Mouse (Mus musculus): ENCODE measurements around the gene D17Wsu92e. TPM values are rescaled to one million over a fixed set of nuclear protein-coding genes. Genes with fewer than 3 reads are reported as not detected.

Gene D17Wsu92e
- polyA plus RNA-seq, 1 experiment from 2014 or later = 27.4 TPM

GRCm38 (mm10) chr17:27811980-27812379 lies 8.5 kb downstream of the D17Wsu92e start:
- Histone ChIP-seq H3K36me3 (ENCODE audit: control insufficient read depth, insufficient read depth) (no peaks in the 10 kb centered on the region), H3K4me2 (replicated peaks; ENCODE audit: low read depth) (0 out of 2 replicates have a peak overlapping the region, but pooled peaks have one; percentile 44), H3K4me1 (replicated peaks; ENCODE audit: control insufficient read depth, insufficient read depth, low read length) (no peaks in the 10 kb centered on the region), H3K27ac (ENCODE audit: low read depth, low read length) (peak overlapping the region; percentile 54; the same call in 1 of the 2 replicates), H3K4me3 (ENCODE audit: low read depth, low read length) (no peak overlapping the region), H3K27me3 (replicated peaks; ENCODE audit: control insufficient read depth, insufficient read depth, low read length) (no peaks in the 10 kb centered on the region), H3K9me3 (ENCODE audit: control insufficient read depth) (no peaks in the 10 kb centered on the region), H3K9ac (ENCODE audit: low read depth, low read length) (no peak overlapping the region)
- no peak for ATAC-seq
- no peak for TF ChIP-seq CTCF (IDR thresholded peaks at IDR 0.05; ENCODE audit: low read depth)
- 32% methylated on average over 3 of the region's 3 CpGs for WGBS

GRCm38 (mm10) chr17:27810569-27811331 lies 9.7 kb downstream of the D17Wsu92e start:
- no peaks in the 10 kb centered on the region for H3K36me3 ChIP-seq (ENCODE audit: control insufficient read depth, insufficient read depth)
- H3K9me3 ChIP-seq (ENCODE audit: control insufficient read depth) = no peaks in the 10 kb centered on the region
- H3K4me1 ChIP-seq (replicated peaks; ENCODE audit: control insufficient read depth, insufficient read depth, low read length) = no peaks in the 10 kb centered on the region
- H3K4me2 ChIP-seq (replicated peaks; ENCODE audit: low read depth) = peak overlapping the region; percentile 44
- peak overlapping the region; percentile 26; the same call in 1 of the 2 replicates for H3K9ac ChIP-seq (ENCODE audit: low read depth, low read length)
- peak overlapping the region; percentile 54; the same call in 1 of the 2 replicates for H3K27ac ChIP-seq (ENCODE audit: low read depth, low read length)
- no peak for TF ChIP-seq CTCF (IDR thresholded peaks at IDR 0.05; ENCODE audit: low read depth)
- no peak overlapping the region for H3K4me3 ChIP-seq (ENCODE audit: low read depth, low read length)
- WGBS = 38% methylated on average over 16 of the region's 16 CpGs
- no peaks in the 10 kb centered on the region for H3K27me3 ChIP-seq (replicated peaks; ENCODE audit: control insufficient read depth, insufficient read depth, low read length)
- ATAC-seq = peak; percentile 65

- H3K4me3 ChIP-seq (ENCODE audit: low read depth, low read length) = no peak overlapping the region
- TF ChIP-seq CTCF (IDR thresholded peaks at IDR 0.05; ENCODE audit: low read depth) = no peak
- H3K27ac ChIP-seq (ENCODE audit: low read depth, low read length) = no peak overlapping the region
- no peaks in the 10 kb centered on the region for H3K36me3 ChIP-seq (ENCODE audit: control insufficient read depth, insufficient read depth)
- ATAC-seq = no peak
- no peak overlapping the region for H3K9ac ChIP-seq (ENCODE audit: low read depth, low read length)
- no peaks in the 10 kb centered on the region for H3K27me3 ChIP-seq (replicated peaks; ENCODE audit: control insufficient read depth, insufficient read depth, low read length)
- 26% methylated on average over 2 of the region's 2 CpGs for WGBS
- no peaks in the 10 kb centered on the region for H3K9me3 ChIP-seq (ENCODE audit: control insufficient read depth)
- peaks cover 10% of the 10 kb centered on the region for H3K4me1 ChIP-seq (replicated peaks; ENCODE audit: control insufficient read depth, insufficient read depth, low read length)
- H3K4me2 ChIP-seq (replicated peaks; ENCODE audit: low read depth) = no peak overlapping the region
Observed at GRCm38 (mm10) chr17:27807542-27808078, 12.8 kb downstream of the D17Wsu92e start.

- H3K9me3 ChIP-seq (ENCODE audit: control insufficient read depth) = no peaks in the 10 kb centered on the region
- H3K4me1 ChIP-seq (replicated peaks; ENCODE audit: control insufficient read depth, insufficient read depth, low read length) = peaks cover 10% of the 10 kb centered on the region
- 60% methylated on average over 10 of the region's 10 CpGs for WGBS
- no peaks in the 10 kb centered on the region for H3K36me3 ChIP-seq (ENCODE audit: control insufficient read depth, insufficient read depth)
- H3K4me2 ChIP-seq (replicated peaks; ENCODE audit: low read depth) = no peak overlapping the region
- no peaks in the 10 kb centered on the region for H3K27me3 ChIP-seq (replicated peaks; ENCODE audit: control insufficient read depth, insufficient read depth, low read length)
- no peak for ATAC-seq
- H3K4me3 ChIP-seq (ENCODE audit: low read depth, low read length) = no peak overlapping the region
- H3K27ac ChIP-seq (ENCODE audit: low read depth, low read length) = no peak overlapping the region
- no peak overlapping the region for H3K9ac ChIP-seq (ENCODE audit: low read depth, low read length)
- no peak for TF ChIP-seq CTCF (IDR thresholded peaks at IDR 0.05; ENCODE audit: low read depth)
Observed at GRCm38 (mm10) chr17:27804803-27805770, 15.4 kb downstream of the D17Wsu92e start.

- Histone ChIP-seq H3K9ac (ENCODE audit: low read depth, low read length) (no peak overlapping the region), H3K4me1 (replicated peaks; ENCODE audit: control insufficient read depth, insufficient read depth, low read length) (peaks cover 10% of the 10 kb centered on the region), H3K27ac (ENCODE audit: low read depth, low read length) (no peak overlapping the region), H3K4me2 (replicated peaks; ENCODE audit: low read depth) (no peak overlapping the region), H3K27me3 (replicated peaks; ENCODE audit: control insufficient read depth, insufficient read depth, low read length) (no peaks in the 10 kb centered on the region), H3K4me3 (ENCODE audit: low read depth, low read length) (no peak overlapping the region), H3K9me3 (ENCODE audit: control insufficient read depth) (no peaks in the 10 kb centered on the region), H3K36me3 (ENCODE audit: control insufficient read depth, insufficient read depth) (no peaks in the 10 kb centered on the region)
- 81% methylated on average over 7 of the region's 7 CpGs for WGBS
- no peak for TF ChIP-seq CTCF (IDR thresholded peaks at IDR 0.05; ENCODE audit: low read depth)
- no peak for ATAC-seq
Observed at GRCm38 (mm10) chr17:27804156-27804690, 16.2 kb downstream of the D17Wsu92e start.
